Mouse (Mus musculus): ENCODE measurements around the gene Acvr1.

The Acvr1 gene

GRCm38 (mm10) chr2:58479536-58479935 lies 87.4 kb downstream of the Acvr1 start:
- DNase-seq (ENCODE audit: low spot score in 2 of 2) = no peak

- no peak for DNase-seq (ENCODE audit: low spot score in 2 of 2)
Observed at GRCm38 (mm10) chr2:58478144-58478543, 88.8 kb downstream of the Acvr1 start.

- peak; percentile 79 to 92 for DNase-seq (ENCODE audit: low spot score in 2 of 2)
Observed at GRCm38 (mm10) chr2:58476956-58477715, 89.8 kb downstream of the Acvr1 start.

GRCm38 (mm10) chr2:58475578-58475977 lies 91.4 kb downstream of the Acvr1 start:
- no peak for DNase-seq (ENCODE audit: low spot score in 2 of 2)

DNA sequence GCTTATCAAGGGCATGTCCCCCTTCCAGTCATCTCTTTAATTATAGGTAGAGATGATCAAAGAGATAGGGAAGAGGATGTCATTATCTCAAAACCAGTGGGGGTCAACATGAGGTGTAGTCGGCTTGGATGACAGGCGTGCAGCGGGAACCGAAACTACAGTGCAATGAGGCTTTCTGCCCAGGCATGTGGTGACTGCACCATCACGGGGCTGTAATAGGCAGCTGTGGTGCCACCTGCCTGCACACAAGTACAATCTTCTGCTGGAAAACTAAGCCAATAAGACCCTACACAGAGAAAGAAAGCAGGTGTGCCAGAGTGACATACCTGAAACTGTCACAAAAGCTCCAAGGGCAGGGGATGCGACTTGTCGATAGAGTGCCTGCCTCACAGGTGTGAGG lies 96.7 kb downstream of the Acvr1 start:
- DNase-seq (ENCODE audit: low spot score in 2 of 2) = no peak

DNA sequence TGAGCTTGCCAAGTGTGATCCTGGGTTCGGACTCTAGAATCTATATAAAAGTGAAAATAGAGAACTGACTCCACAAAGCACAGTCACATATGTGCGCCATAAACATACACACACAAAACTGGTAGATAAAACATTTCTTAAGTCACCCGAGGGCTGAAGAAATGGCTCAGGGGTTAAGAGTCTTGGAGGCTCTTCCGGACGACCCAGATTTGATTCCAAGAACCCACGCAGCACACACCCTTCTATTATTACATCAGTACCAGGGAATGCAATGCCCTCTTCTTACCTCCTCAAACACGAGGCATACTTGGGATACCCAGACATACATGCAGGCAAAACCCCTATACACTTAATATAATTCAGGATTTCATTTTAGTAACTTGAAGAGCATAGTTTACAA lies 97.1 kb downstream of the Acvr1 start, which contains the start of gene Gm17409:
TSS of gene Gm17409 (plus strand) at position 301 of the 400 bp plus-strand sequence.
- no peak for DNase-seq (ENCODE audit: low spot score in 2 of 2)

DNA sequence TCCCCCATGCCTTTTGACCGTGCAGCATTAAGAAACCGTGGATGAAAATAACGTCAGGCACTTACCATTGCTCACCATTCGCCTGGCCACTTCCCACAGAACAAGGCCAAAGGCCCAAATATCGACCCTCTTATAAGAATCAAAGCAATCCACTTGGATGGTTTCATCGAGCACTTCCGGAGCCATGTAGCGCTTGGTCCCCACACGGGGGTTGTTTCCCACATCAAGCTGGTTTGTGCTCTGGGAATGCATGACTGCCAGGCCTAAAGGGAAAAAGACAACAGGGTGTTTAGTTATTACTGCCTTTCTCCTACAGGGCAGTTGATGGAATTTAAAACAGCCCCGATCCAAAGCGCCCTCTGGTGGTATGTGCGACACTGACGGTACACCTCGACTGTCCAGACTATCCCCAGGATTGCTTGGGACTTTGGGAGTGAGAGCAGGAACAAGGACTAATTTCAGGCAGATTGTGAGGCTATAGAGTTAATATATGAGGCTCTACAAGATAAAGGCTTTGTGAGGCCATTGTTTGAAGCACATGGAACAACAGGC lies 108.1 kb downstream of the Acvr1 start:
- peak; percentile 63 to 69 for DNase-seq (ENCODE audit: low spot score in 2 of 2)

- DNase-seq (ENCODE audit: low spot score in 2 of 2) = no peak
Observed at GRCm38 (mm10) chr2:58457488-58457865, 109.5 kb downstream of the Acvr1 start.

- DNase-seq (ENCODE audit: low spot score in 2 of 2) = no peak
Observed at GRCm38 (mm10) chr2:58456843-58457487, 110.0 kb downstream of the Acvr1 start.

DNA sequence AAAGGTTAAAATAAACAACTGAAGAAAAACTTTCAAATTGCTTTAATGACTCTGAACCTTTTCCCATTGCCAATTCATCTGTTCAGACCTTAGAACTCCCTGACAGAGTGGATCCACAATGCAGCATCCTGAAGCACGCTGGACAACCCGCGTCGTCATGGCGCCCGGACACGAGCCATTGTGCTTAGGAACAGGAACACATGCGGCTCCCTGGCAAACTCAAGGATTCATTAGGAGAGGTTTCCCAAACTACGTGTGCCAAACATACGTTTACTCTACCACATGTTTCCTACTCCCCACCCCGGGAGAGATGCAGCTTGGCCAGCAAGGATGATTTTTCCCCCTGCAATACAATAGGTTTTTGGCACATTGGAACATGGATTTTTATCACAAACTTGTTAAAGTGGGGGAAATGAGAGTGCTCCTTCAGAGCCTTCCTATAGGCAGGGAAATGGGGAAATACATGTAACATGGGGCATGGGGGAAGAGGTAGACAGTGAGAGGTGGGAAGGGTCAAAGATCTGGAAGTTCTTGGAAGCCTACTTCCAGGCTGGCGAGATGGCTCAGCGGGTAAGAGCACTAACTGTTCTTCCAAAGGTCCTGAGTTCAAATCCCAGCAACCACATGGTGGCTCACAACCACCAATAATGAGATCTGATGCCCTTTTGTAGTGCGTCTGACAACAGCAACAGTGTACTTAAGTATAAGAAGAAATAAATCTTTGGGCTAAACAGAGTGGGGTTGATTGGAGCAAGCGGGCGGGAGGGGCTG lies 112.7 kb downstream of the Acvr1 start:
- DNase-seq (ENCODE audit: low spot score in 2 of 2) = no peak

DNA sequence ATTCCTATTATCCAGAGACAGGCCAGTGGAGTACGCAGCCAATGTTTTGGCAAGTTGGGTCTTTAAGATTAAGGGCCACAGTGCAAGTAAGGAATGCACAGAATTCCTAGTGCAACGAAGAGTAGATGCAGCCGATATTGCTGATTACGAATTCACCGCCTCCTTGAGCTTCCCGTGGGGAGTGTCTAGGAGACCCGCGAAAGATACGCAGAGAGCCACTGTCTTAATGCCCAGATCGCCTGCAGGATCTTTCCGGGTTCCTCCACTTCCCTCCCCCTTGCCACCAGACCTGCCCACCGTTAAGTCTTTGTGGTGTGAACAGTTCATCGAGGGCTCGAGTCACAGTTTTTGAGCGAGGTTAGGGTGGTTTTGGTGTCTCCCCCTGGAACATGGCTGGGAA lies 120.0 kb downstream of the Acvr1 start:
- no peak for DNase-seq (ENCODE audit: low spot score in 2 of 2)

GRCm38 (mm10) chr2:58443163-58443562 lies 123.8 kb downstream of the Acvr1 start:
- no peak for DNase-seq (ENCODE audit: low spot score in 2 of 2)

- DNase-seq (ENCODE audit: low spot score in 2 of 2) = no peak
Observed at GRCm38 (mm10) chr2:58436911-58437310, 130.0 kb downstream of the Acvr1 start.

DNA sequence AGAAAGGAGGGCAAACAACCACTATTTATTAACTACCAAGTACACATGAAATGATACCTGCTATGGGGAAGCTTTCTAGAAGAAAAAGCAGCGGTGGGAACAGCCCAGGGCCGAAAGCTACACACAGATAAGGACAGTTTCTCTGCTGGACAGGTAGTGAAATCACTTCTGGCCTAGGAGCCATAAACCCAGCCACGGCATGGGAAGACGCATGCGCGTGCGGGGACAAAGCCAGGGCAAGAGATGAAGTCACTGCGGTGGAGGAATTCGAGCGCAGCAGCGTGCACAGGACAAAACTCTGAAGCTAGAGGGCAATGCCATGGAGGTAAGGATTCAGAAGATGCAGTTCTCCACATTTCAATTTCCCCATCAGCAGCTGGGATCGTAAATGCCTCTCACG lies 131.4 kb downstream of the Acvr1 start:
- no peak for DNase-seq (ENCODE audit: low spot score in 2 of 2)

GRCm38 (mm10) chr2:58434438-58434837 lies 132.5 kb downstream of the Acvr1 start:
- DNase-seq (ENCODE audit: low spot score in 2 of 2) = no peak

DNA sequence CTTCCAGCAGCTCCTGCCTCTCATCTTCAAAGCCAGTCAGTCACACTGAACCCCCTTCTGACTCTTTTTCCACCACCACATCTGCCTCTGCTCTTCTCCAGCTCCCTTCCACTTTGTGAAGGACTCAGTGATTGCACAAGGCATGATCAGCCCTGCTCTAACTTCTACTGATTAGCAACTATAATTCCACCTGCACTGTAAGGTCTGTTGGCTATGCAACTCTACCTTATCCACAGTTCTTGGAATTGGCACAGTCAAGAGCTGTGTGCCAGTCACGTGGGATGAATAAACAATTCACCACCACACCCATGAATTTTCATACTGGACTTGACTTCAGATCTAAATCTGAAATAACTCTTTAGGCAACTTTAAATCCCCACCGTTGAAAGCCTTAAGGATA lies 133.6 kb downstream of the Acvr1 start:
- DNase-seq (ENCODE audit: low spot score in 2 of 2) = no peak

DNA sequence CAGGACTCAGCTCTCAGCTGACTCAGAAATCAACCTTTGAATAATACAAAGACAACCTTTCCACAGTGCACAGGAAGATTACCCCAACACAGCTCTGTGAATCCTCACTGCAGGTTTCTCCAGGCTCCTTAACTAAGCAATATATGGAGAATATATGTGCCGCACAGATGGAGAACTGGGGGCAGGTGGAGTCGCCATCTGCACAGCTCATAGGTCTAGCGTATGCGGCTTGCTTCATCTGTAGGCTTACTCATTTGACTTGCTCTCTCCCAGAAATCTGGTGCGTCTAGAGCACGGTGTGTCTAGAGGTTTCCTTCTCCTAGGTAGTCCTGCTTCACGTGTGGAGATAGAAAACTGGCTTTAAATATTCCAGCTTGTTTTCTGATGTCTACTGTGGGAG lies 134.7 kb downstream of the Acvr1 start:
- peak; percentile 63 to 92 for DNase-seq (ENCODE audit: low spot score in 2 of 2)

DNA sequence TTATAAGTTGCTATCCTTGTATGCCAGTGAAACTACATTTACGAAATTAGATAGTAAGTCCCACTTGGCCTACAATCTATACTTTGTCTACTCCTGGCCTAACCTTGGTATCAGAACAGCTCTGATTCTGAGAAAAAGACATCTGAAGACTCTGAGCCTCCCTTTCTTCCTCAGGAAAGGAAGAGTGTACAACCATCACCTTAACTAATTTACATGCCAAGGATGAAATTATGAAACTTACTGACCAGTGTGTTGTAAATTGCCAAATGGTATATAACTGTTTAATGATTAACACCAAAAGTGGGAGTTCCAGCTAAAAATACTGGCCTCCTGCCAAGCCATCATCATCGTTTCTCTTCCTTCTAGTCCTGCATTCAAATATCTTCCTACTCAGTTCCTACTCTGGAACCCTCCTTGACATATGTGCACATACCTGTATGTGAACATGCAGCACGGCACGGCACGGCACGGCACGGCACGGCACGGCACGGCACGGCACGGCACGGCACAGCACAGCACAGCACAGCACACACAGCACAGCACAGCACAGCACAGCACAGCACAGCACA lies 141.4 kb downstream of the Acvr1 start:
- DNase-seq (ENCODE audit: low spot score in 2 of 2) = no peak

GRCm38 (mm10) chr2:58423319-58423718 lies 143.6 kb downstream of the Acvr1 start:
- DNase-seq (ENCODE audit: low spot score in 2 of 2) = no peak

- no peak for DNase-seq (ENCODE audit: low spot score in 2 of 2)
Observed at GRCm38 (mm10) chr2:58419571-58419970, 147.4 kb downstream of the Acvr1 start.

- no peak for DNase-seq (ENCODE audit: low spot score in 2 of 2)
Observed at GRCm38 (mm10) chr2:58418109-58418508, 148.8 kb downstream of the Acvr1 start.

- no peak for DNase-seq (ENCODE audit: low spot score in 2 of 2)
Observed at GRCm38 (mm10) chr2:58417684-58418083, 149.3 kb downstream of the Acvr1 start.

Data from frontal cortex, postnatal 36 days (tissue).